Mouse (Mus musculus): Measurements from ENCODE around the gene Lrrc56. TPM values are rescaled to one million over a fixed set of nuclear protein-coding genes. Genes with fewer than 3 reads are reported as not detected.

Gene Lrrc56
- polyA plus RNA-seq, 1 experiment from 2014 or later, result 8.7 TPM

GRCm38 (mm10) chr7:141220377-141220776 lies 26.4 kb downstream of the Lrrc56 start:
- peaks cover 9% of the 10 kb centered on the region; the same call in 1 of the 2 replicates for H3K4me1 ChIP-seq (ENCODE audit: control insufficient read depth, insufficient read depth, low read length)
- H3K9ac ChIP-seq (replicated peaks; ENCODE audit: low read length), result no peak overlapping the region
- no peak for DNase-seq (ENCODE audit: low spot score)
- H3K9me3 ChIP-seq (replicated peaks; ENCODE audit: control insufficient read depth, low read length), result no peaks in the 10 kb centered on the region
- H3K4me3 ChIP-seq (ENCODE audit: low read depth, low read length), result no peak overlapping the region
- no peaks in the 10 kb centered on the region for H3K27me3 ChIP-seq (ENCODE audit: control insufficient read depth, insufficient read depth, low read length)
- 78% methylated on average over 1 of the region's 1 CpGs for WGBS
- H3K36me3 ChIP-seq (replicated peaks; ENCODE audit: control insufficient read depth, insufficient read depth, low read depth, low read length), result no peaks in the 10 kb centered on the region
- no peak overlapping the region for H3K27ac ChIP-seq (replicated peaks; ENCODE audit: low read depth, low read length)
- no peak overlapping the region; the same call in 1 of the 2 replicates for H3K4me2 ChIP-seq (ENCODE audit: low read depth, low read length)
- no peak for ATAC-seq (replicated peaks; ENCODE audit: insufficient number of reproducible peaks, low FRiP score, low TSS enrichment, low read depth)

- 3% methylated on average over 44 of the region's 44 CpGs for WGBS
- ATAC-seq (replicated peaks; ENCODE audit: insufficient number of reproducible peaks, low FRiP score, low TSS enrichment, low read depth) (peak; percentile 96), DNase-seq (ENCODE audit: low spot score) (peak; percentile 99)
- Histone ChIP-seq H3K36me3 (replicated peaks; ENCODE audit: control insufficient read depth, insufficient read depth, low read depth, low read length) (no peaks in the 10 kb centered on the region), H3K9ac (replicated peaks; ENCODE audit: low read length) (peak overlapping the region; percentile 54), H3K27me3 (ENCODE audit: control insufficient read depth, insufficient read depth, low read length) (no peaks in the 10 kb centered on the region), H3K27ac (replicated peaks; ENCODE audit: low read depth, low read length) (peak overlapping the region; percentile 59), H3K4me3 (ENCODE audit: low read depth, low read length) (peak overlapping the region; percentile 52), H3K4me2 (ENCODE audit: low read depth, low read length) (peak overlapping the region; percentile 88), H3K4me1 (ENCODE audit: control insufficient read depth, insufficient read depth, low read length) (peaks cover 7% of the 10 kb centered on the region; the same call in 1 of the 2 replicates), H3K9me3 (replicated peaks; ENCODE audit: control insufficient read depth, low read length) (no peaks in the 10 kb centered on the region)
Measured at GRCm38 (mm10) chr7:141221249-141222125, 27.5 kb downstream of the Lrrc56 start.

GRCm38 (mm10) chr7:141222126-141222467 lies 28.1 kb downstream of the Lrrc56 start:
- peaks cover 6% of the 10 kb centered on the region; the same call in 1 of the 2 replicates for H3K4me1 ChIP-seq (ENCODE audit: control insufficient read depth, insufficient read depth, low read length)
- peak overlapping the region; percentile 54 for H3K9ac ChIP-seq (replicated peaks; ENCODE audit: low read length)
- H3K4me2 ChIP-seq (ENCODE audit: low read depth, low read length), result peak overlapping the region; percentile 54
- 14% methylated on average over 8 of the region's 8 CpGs for WGBS
- DNase-seq (ENCODE audit: low spot score) (no peak), ATAC-seq (replicated peaks; ENCODE audit: insufficient number of reproducible peaks, low FRiP score, low TSS enrichment, low read depth) (0 out of 2 replicates have a peak, but pooled peaks have one; percentile 1)
- no peaks in the 10 kb centered on the region for H3K27me3 ChIP-seq (ENCODE audit: control insufficient read depth, insufficient read depth, low read length)
- H3K27ac ChIP-seq (replicated peaks; ENCODE audit: low read depth, low read length), result peak overlapping the region; percentile 59
- no peaks in the 10 kb centered on the region for H3K36me3 ChIP-seq (replicated peaks; ENCODE audit: control insufficient read depth, insufficient read depth, low read depth, low read length)
- H3K4me3 ChIP-seq (ENCODE audit: low read depth, low read length), result peak overlapping the region; percentile 22
- no peaks in the 10 kb centered on the region for H3K9me3 ChIP-seq (replicated peaks; ENCODE audit: control insufficient read depth, low read length)

GRCm38 (mm10) chr7:141222696-141223215 lies 28.8 kb downstream of the Lrrc56 start:
- Histone ChIP-seq H3K9ac (replicated peaks; ENCODE audit: low read length) (no peak overlapping the region; the same call in 1 of the 2 replicates), H3K4me2 (ENCODE audit: low read depth, low read length) (no peak overlapping the region), H3K27me3 (ENCODE audit: control insufficient read depth, insufficient read depth, low read length) (no peaks in the 10 kb centered on the region), H3K9me3 (replicated peaks; ENCODE audit: control insufficient read depth, low read length) (no peaks in the 10 kb centered on the region), H3K4me3 (ENCODE audit: low read depth, low read length) (no peak overlapping the region), H3K4me1 (ENCODE audit: control insufficient read depth, insufficient read depth, low read length) (peaks cover 6% of the 10 kb centered on the region; the same call in 1 of the 2 replicates), H3K27ac (replicated peaks; ENCODE audit: low read depth, low read length) (0 out of 2 replicates have a peak overlapping the region, but pooled peaks have one; percentile 59), H3K36me3 (replicated peaks; ENCODE audit: control insufficient read depth, insufficient read depth, low read depth, low read length) (no peaks in the 10 kb centered on the region)
- ATAC-seq (replicated peaks; ENCODE audit: insufficient number of reproducible peaks, low FRiP score, low TSS enrichment, low read depth) (no peak), DNase-seq (ENCODE audit: low spot score) (no peak)
- 89% methylated on average over 4 of the region's 4 CpGs for WGBS

GRCm38 (mm10) chr7:141226535-141226934 lies 32.6 kb downstream of the Lrrc56 start:
- DNase-seq (ENCODE audit: low spot score) (no peak), ATAC-seq (replicated peaks; ENCODE audit: insufficient number of reproducible peaks, low FRiP score, low TSS enrichment, low read depth) (no peak)
- H3K4me1 ChIP-seq (ENCODE audit: control insufficient read depth, insufficient read depth, low read length), result peaks cover 6% of the 10 kb centered on the region; the same call in 1 of the 2 replicates
- no peak overlapping the region for H3K4me2 ChIP-seq (ENCODE audit: low read depth, low read length)
- H3K9me3 ChIP-seq (replicated peaks; ENCODE audit: control insufficient read depth, low read length), result no peaks in the 10 kb centered on the region
- no peaks in the 10 kb centered on the region for H3K27me3 ChIP-seq (ENCODE audit: control insufficient read depth, insufficient read depth, low read length)
- no peaks in the 10 kb centered on the region; the same call in 1 of the 2 replicates for H3K36me3 ChIP-seq (replicated peaks; ENCODE audit: control insufficient read depth, insufficient read depth, low read depth, low read length)
- WGBS, result 79% methylated on average over 6 of the region's 6 CpGs
- no peak overlapping the region for H3K4me3 ChIP-seq (ENCODE audit: low read depth, low read length)
- H3K27ac ChIP-seq (replicated peaks; ENCODE audit: low read depth, low read length), result no peak overlapping the region
- no peak overlapping the region for H3K9ac ChIP-seq (replicated peaks; ENCODE audit: low read length)

- Histone ChIP-seq H3K4me1 (ENCODE audit: control insufficient read depth, insufficient read depth, low read length) (no peaks in the 10 kb centered on the region), H3K27ac (replicated peaks; ENCODE audit: low read depth, low read length) (no peak overlapping the region), H3K4me3 (ENCODE audit: low read depth, low read length) (no peak overlapping the region), H3K9ac (replicated peaks; ENCODE audit: low read length) (no peak overlapping the region), H3K4me2 (ENCODE audit: low read depth, low read length) (no peak overlapping the region), H3K27me3 (ENCODE audit: control insufficient read depth, insufficient read depth, low read length) (no peaks in the 10 kb centered on the region), H3K9me3 (replicated peaks; ENCODE audit: control insufficient read depth, low read length) (no peaks in the 10 kb centered on the region), H3K36me3 (replicated peaks; ENCODE audit: control insufficient read depth, insufficient read depth, low read depth, low read length) (peaks cover 7% of the 10 kb centered on the region)
- no peak for ATAC-seq (replicated peaks; ENCODE audit: insufficient number of reproducible peaks, low FRiP score, low TSS enrichment, low read depth)
- WGBS, result 72% methylated on average over 4 of the region's 4 CpGs
- DNase-seq (ENCODE audit: low spot score), result no peak
Measured at GRCm38 (mm10) chr7:141227796-141228195, 33.8 kb downstream of the Lrrc56 start.

GRCm38 (mm10) chr7:141228279-141229067 lies 34.5 kb downstream of the Lrrc56 start, which contains the start of gene Phrf1:
Gene Phrf1 (plus strand): TSS chr7:141228784.
- WGBS, result under 1% methylated on average over 76 of the region's 76 CpGs
- H3K36me3 ChIP-seq (replicated peaks; ENCODE audit: control insufficient read depth, insufficient read depth, low read depth, low read length), result peaks cover 9% of the 10 kb centered on the region
- H3K9me3 ChIP-seq (replicated peaks; ENCODE audit: control insufficient read depth, low read length), result no peaks in the 10 kb centered on the region
- H3K27me3 ChIP-seq (ENCODE audit: control insufficient read depth, insufficient read depth, low read length), result no peaks in the 10 kb centered on the region
- ATAC-seq (replicated peaks; ENCODE audit: insufficient number of reproducible peaks, low FRiP score, low TSS enrichment, low read depth), result peak; percentile 89
- H3K27ac ChIP-seq (replicated peaks; ENCODE audit: low read depth, low read length), result peak within 1 kb of the TSS; percentile 75
- peak within 1 kb of the TSS; percentile 89 for H3K4me2 ChIP-seq (ENCODE audit: low read depth, low read length)
- no peaks in the 10 kb centered on the region for H3K4me1 ChIP-seq (ENCODE audit: control insufficient read depth, insufficient read depth, low read length)
- peak within 1 kb of the TSS; percentile 100 for H3K4me3 ChIP-seq (ENCODE audit: low read depth, low read length)
- peak within 1 kb of the TSS; percentile 98 for H3K9ac ChIP-seq (replicated peaks; ENCODE audit: low read length)
- peak; percentile 92 for DNase-seq (ENCODE audit: low spot score)
